Mouse (Mus musculus) intestine, embryonic 15.5 days (tissue): ENCODE data around the gene Catip. TPM values are rescaled to one million over a fixed set of nuclear protein-coding genes. Genes with fewer than 3 reads are reported as not detected.
"Not testable (repeated sequence)": the region's sequence is repeated elsewhere in the genome, so short reads cannot be mapped to it uniquely, and the experiment has no call there.

ENCODE experiments used
- ATAC-seq: fragments of 200-750 bp; cut with Nextera tagmentation; 2 replicates; pipeline ENCODE4 v1.8.0; 2017; ENCODE audit warnings: moderate TSS enrichment, moderate library complexity
- H3K27ac ChIP-seq: fragments of 300-500 bp; sonication (generic); 2 replicates; pipeline ENCODE4 v1.5.1; 2015; ENCODE audit warnings: mild to moderate bottlenecking, inconsistent platforms
- H3K27me3 ChIP-seq: fragments of 300-500 bp; sonication (generic); replicated peaks from 2 replicates; pipeline ENCODE4 v1.6.1; 2015; ENCODE audit warnings: inconsistent platforms
- H3K36me3 ChIP-seq: fragments of 300-500 bp; sonication (generic); 2 replicates; pipeline ENCODE4 v1.6.1; 2015; ENCODE audit warnings: inconsistent platforms
- H3K4me1 ChIP-seq: fragments of 300-500 bp; sonication (generic); replicated peaks from 2 replicates; pipeline ENCODE4 v1.6.1; 2015; ENCODE audit warnings: inconsistent platforms
- H3K4me2 ChIP-seq: fragments of 300-500 bp; sonication (generic); replicated peaks from 2 replicates; pipeline ENCODE4 v1.6.1; 2015; ENCODE audit warnings: mild to moderate bottlenecking, inconsistent platforms
- H3K4me3 ChIP-seq: fragments of 300-500 bp; sonication (generic); replicated peaks from 2 replicates; pipeline ENCODE4 v1.5.1; 2015; ENCODE audit warnings: inconsistent platforms
- H3K9ac ChIP-seq: fragments of 300-500 bp; sonication (generic); 2 replicates; pipeline ENCODE4 v1.6.1; 2015; ENCODE audit warnings: inconsistent platforms
- H3K9me3 ChIP-seq: fragments of 300-500 bp; sonication (generic); 2 replicates; pipeline ENCODE4 v1.6.1; 2016; ENCODE audit warnings: inconsistent platforms
- WGBS: fragments of 180-500 bp; shearing (Covaris S2); methylation state at CpG from one replicate; pipeline ENCODE4 v1.1.7; 2015; 5-methylcytosine and 5-hydroxymethylcytosine counted together
- polyA plus RNA-seq: library from polyadenylated mRNA; unstranded; fragments of >200 nt; fragmentation: Nextera tagmentation; extraction: Ambion mirVana; gene quantifications from 2 replicates; pipeline ENCODE4 v1.2.1, GENCODE M21; 2015

Catip gene
- polyA plus RNA-seq, 1 experiment from 2014 or later = 0.39 TPM

- no peaks in the 10 kb centered on the region for H3K27me3 ChIP-seq
- H3K9ac ChIP-seq = no peak overlapping the region
- H3K36me3 ChIP-seq = no peaks in the 10 kb centered on the region
- H3K4me3 ChIP-seq = no peak overlapping the region
- 53% methylated on average over 4 of the region's 4 CpGs for WGBS
- peaks cover 19% of the 10 kb centered on the region for H3K4me1 ChIP-seq
- ATAC-seq = no peak
- H3K27ac ChIP-seq = no peak overlapping the region
- no peak overlapping the region for H3K4me2 ChIP-seq
- H3K9me3 ChIP-seq = no peaks in the 10 kb centered on the region
Measured at GRCm38 (mm10) chr1:74335033-74335432, 26.9 kb upstream of the Catip start.

DNA sequence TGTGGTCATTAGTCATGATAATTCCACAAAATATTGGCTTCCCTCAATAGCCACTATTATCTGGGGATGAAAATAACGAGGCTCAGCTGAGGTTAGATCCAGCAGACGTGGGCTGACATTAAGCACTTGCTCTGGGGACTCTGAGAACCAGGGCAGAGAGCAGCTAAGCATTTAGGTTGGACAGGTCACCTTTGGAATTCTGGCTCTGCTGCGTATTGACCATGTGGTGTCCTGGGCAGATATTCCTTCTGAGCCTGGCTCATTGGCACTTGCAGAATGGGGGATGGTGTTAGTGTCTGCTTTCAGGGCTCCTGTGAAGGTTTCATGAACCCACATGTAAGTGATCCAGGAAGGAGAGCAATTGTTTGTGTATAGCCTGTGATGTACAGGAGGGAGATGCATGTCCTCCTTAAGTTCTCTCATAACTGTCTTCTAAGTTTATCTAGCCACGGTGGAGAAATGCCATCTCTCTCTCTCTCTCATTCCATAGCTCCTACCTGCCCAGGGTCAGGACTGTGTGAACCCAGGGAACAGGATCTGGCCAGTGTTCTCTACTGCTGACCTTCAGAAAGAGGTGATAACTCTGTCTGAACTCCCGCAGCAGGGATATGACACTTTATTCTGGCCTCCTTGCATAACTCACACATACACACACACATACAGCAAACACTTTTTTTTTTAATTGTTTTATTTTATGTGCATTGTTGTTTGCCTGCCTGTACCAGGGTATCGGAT is 26.3 kb upstream of the Catip start:
- Histone ChIP-seq H3K4me2 (no peak overlapping the region), H3K9ac (no peak overlapping the region), H3K27ac (no peak overlapping the region), H3K4me1 (peaks cover 16% of the 10 kb centered on the region), H3K36me3 (no peaks in the 10 kb centered on the region), H3K27me3 (no peaks in the 10 kb centered on the region), H3K9me3 (no peaks in the 10 kb centered on the region), H3K4me3 (no peak overlapping the region)
- 74% methylated on average over 6 of the region's 6 CpGs for WGBS
- no peak for ATAC-seq

GRCm38 (mm10) chr1:74337241-74337771 is 24.6 kb upstream of the Catip start:
- Histone ChIP-seq H3K4me1 (peaks cover 7% of the 10 kb centered on the region), H3K9me3 (no peaks in the 10 kb centered on the region), H3K36me3 (no peaks in the 10 kb centered on the region), H3K9ac (no peak overlapping the region), H3K4me2 (no peak overlapping the region), H3K27ac (no peak overlapping the region), H3K27me3 (no peaks in the 10 kb centered on the region), H3K4me3 (no peak overlapping the region)
- no peak for ATAC-seq
- 76% methylated on average over 3 of the region's 3 CpGs for WGBS

DNA sequence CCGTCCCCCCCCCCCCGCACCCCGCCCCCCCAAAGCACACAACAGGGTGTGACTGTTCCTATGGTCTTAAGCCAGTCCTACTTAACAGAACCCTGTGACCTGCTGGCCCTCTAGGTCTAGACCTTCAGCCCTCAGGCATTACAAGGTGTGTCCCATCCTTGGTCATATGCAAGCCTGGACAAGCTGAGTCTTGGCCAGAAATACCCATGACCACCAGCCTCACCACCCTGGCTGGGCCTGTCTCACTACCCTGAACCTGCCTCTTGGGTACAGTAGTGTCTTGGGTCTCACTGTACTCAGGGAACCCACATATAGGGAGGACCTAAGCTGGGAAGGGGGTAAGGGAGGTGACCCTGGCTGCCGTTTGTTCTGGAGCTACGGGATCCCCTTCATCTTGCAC is 23.9 kb upstream of the Catip start:
- 91% methylated on average over 5 of the region's 5 CpGs for WGBS
- no peak overlapping the region for H3K4me3 ChIP-seq
- H3K4me2 ChIP-seq = no peak overlapping the region

GRCm38 (mm10) chr1:74338626-74339025 is 23.3 kb upstream of the Catip start:
- no peak overlapping the region for H3K4me2 ChIP-seq
- no peaks in the 10 kb centered on the region for H3K4me1 ChIP-seq
- no peaks in the 10 kb centered on the region for H3K36me3 ChIP-seq
- no peak overlapping the region for H3K27ac ChIP-seq
- H3K27me3 ChIP-seq = no peaks in the 10 kb centered on the region
- WGBS = 89% methylated on average over 4 of the region's 4 CpGs
- H3K9ac ChIP-seq = no peak overlapping the region
- H3K9me3 ChIP-seq = no peaks in the 10 kb centered on the region
- no peak for ATAC-seq
- no peak overlapping the region for H3K4me3 ChIP-seq

More for the DNA sequence above, 23.9 kb upstream of the Catip start:
- Histone ChIP-seq H3K4me1 (peaks cover 5% of the 10 kb centered on the region), H3K9me3 (no peaks in the 10 kb centered on the region), H3K27ac (no peak overlapping the region), H3K9ac (no peak overlapping the region), H3K36me3 (no peaks in the 10 kb centered on the region), H3K27me3 (no peaks in the 10 kb centered on the region)
- no peak for ATAC-seq

GRCm38 (mm10) chr1:74339917-74340316 is 22.0 kb upstream of the Catip start:
- ATAC-seq = no peak
- 94% methylated on average over 9 of the region's 9 CpGs for WGBS

GRCm38 (mm10) chr1:74340361-74340764 is 21.5 kb upstream of the Catip start:
- 95% methylated on average over 6 of the region's 6 CpGs for WGBS
- no peak overlapping the region for H3K27ac ChIP-seq
- H3K4me1 ChIP-seq = no peaks in the 10 kb centered on the region
- H3K4me2 ChIP-seq = no peak overlapping the region
- no peak overlapping the region for H3K9ac ChIP-seq
- no peaks in the 10 kb centered on the region for H3K27me3 ChIP-seq
- no peak overlapping the region for H3K4me3 ChIP-seq
- no peak for ATAC-seq
- H3K9me3 ChIP-seq = no peaks in the 10 kb centered on the region
- no peaks in the 10 kb centered on the region for H3K36me3 ChIP-seq

More at GRCm38 (mm10) chr1:74339917-74340316, 22.0 kb upstream of the Catip start:
- Histone ChIP-seq H3K36me3 (no peaks in the 10 kb centered on the region), H3K9me3 (no peaks in the 10 kb centered on the region), H3K4me2 (no peak overlapping the region), H3K27ac (no peak overlapping the region), H3K27me3 (no peaks in the 10 kb centered on the region), H3K4me1 (no peaks in the 10 kb centered on the region), H3K4me3 (no peak overlapping the region), H3K9ac (no peak overlapping the region)

- H3K27ac ChIP-seq, H3K4me1 ChIP-seq, H3K9me3 ChIP-seq, H3K9ac ChIP-seq, H3K36me3 ChIP-seq, H3K27me3 ChIP-seq, H3K4me3 ChIP-seq, H3K4me2 ChIP-seq, ATAC-seq: not testable (repeated sequence)
- WGBS = 93% methylated on average over 4 of the region's 4 CpGs
Measured at GRCm38 (mm10) chr1:74340992-74341391, 20.9 kb upstream of the Catip start.

- 79% methylated on average over 7 of the region's 7 CpGs for WGBS
- no peak for ATAC-seq
Measured at GRCm38 (mm10) chr1:74341898-74342297, 20.0 kb upstream of the Catip start.

GRCm38 (mm10) chr1:74342308-74342707 is 19.6 kb upstream of the Catip start:
- no peaks in the 10 kb centered on the region for H3K27me3 ChIP-seq
- H3K4me3 ChIP-seq = no peak overlapping the region
- H3K36me3 ChIP-seq = no peaks in the 10 kb centered on the region
- WGBS = 96% methylated on average over 1 of the region's 1 CpGs
- no peak overlapping the region for H3K27ac ChIP-seq
- no peak overlapping the region for H3K9ac ChIP-seq
- no peaks in the 10 kb centered on the region for H3K4me1 ChIP-seq
- H3K4me2 ChIP-seq = no peak overlapping the region
- no peak for ATAC-seq
- no peaks in the 10 kb centered on the region for H3K9me3 ChIP-seq

More at GRCm38 (mm10) chr1:74341898-74342297, 20.0 kb upstream of the Catip start:
- Histone ChIP-seq H3K36me3 (no peaks in the 10 kb centered on the region), H3K4me2 (no peak overlapping the region), H3K4me3 (no peak overlapping the region), H3K4me1 (no peaks in the 10 kb centered on the region), H3K27me3 (no peaks in the 10 kb centered on the region), H3K9ac (no peak overlapping the region), H3K9me3 (no peaks in the 10 kb centered on the region), H3K27ac (no peak overlapping the region)

- H3K27ac ChIP-seq = no peak overlapping the region
- WGBS = 65% methylated on average over 5 of the region's 5 CpGs
- H3K4me2 ChIP-seq = no peak overlapping the region
Measured at GRCm38 (mm10) chr1:74343161-74343560, 18.7 kb upstream of the Catip start.

GRCm38 (mm10) chr1:74344163-74344916 is 17.6 kb upstream of the Catip start:
- no peak for ATAC-seq
- no peak overlapping the region for H3K4me3 ChIP-seq
- no peak overlapping the region for H3K27ac ChIP-seq
- H3K27me3 ChIP-seq = no peaks in the 10 kb centered on the region
- no peak overlapping the region for H3K4me2 ChIP-seq
- no peaks in the 10 kb centered on the region for H3K4me1 ChIP-seq
- no peaks in the 10 kb centered on the region for H3K9me3 ChIP-seq
- 80% methylated on average over 11 of the region's 11 CpGs for WGBS
- H3K36me3 ChIP-seq = no peaks in the 10 kb centered on the region; the same call in 1 of the 2 replicates
- no peak overlapping the region for H3K9ac ChIP-seq

More at GRCm38 (mm10) chr1:74343161-74343560, 18.7 kb upstream of the Catip start:
- ATAC-seq = no peak
- Histone ChIP-seq H3K27me3 (no peaks in the 10 kb centered on the region), H3K4me1 (no peaks in the 10 kb centered on the region), H3K9me3 (no peaks in the 10 kb centered on the region), H3K4me3 (no peak overlapping the region), H3K9ac (no peak overlapping the region), H3K36me3 (no peaks in the 10 kb centered on the region)
